Mouse (Mus musculus): Measurements from ENCODE around the gene Sidt2. TPM values are rescaled to one million over a fixed set of nuclear protein-coding genes. Genes with fewer than 3 reads are reported as not detected.

Sidt2 gene
- polyA plus RNA-seq, 1 experiment from 2014 or later, result 50.0 TPM

- ATAC-seq, result no peak
- WGBS, result 63% methylated on average over 13 of the region's 13 CpGs
- H3K27ac ChIP-seq (ENCODE audit: low read length), result no peak overlapping the region
Measured at GRCm38 (mm10) chr9:45953511-45954293, 1.4 kb downstream of the Sidt2 start.

GRCm38 (mm10) chr9:45952890-45953289 is 2.2 kb downstream of the Sidt2 start:
- no peak for ATAC-seq
- 82% methylated on average over 7 of the region's 7 CpGs for WGBS
- Histone ChIP-seq H3K4me2 (ENCODE audit: low read length) (no peak overlapping the region; the same call in 1 of the 2 replicates), H3K9me3 (replicated peaks; ENCODE audit: control insufficient read depth, low read length, poor library complexity, severe bottlenecking) (no peaks in the 10 kb centered on the region), H3K27me3 (ENCODE audit: control insufficient read depth, insufficient read depth, low read depth, low read length) (no peaks in the 10 kb centered on the region), H3K4me3 (ENCODE audit: low read depth, low read length) (no peak overlapping the region), H3K36me3 (ENCODE audit: control insufficient read depth, insufficient read depth, low read length) (peaks cover 25% of the 10 kb centered on the region), H3K27ac (ENCODE audit: low read length) (no peak overlapping the region), H3K4me1 (ENCODE audit: control insufficient read depth, insufficient read depth, low read length) (peaks cover 21% of the 10 kb centered on the region), H3K9ac (ENCODE audit: low read depth, low read length) (0 out of 2 replicates have a peak overlapping the region, but pooled peaks have one; percentile 20)

More at GRCm38 (mm10) chr9:45953511-45954293, 1.4 kb downstream of the Sidt2 start:
- Histone ChIP-seq H3K4me2 (ENCODE audit: low read length) (peak overlapping the region; percentile 97), H3K9me3 (replicated peaks; ENCODE audit: control insufficient read depth, low read length, poor library complexity, severe bottlenecking) (no peaks in the 10 kb centered on the region), H3K4me1 (ENCODE audit: control insufficient read depth, insufficient read depth, low read length) (peaks cover 21% of the 10 kb centered on the region), H3K27me3 (ENCODE audit: control insufficient read depth, insufficient read depth, low read depth, low read length) (no peaks in the 10 kb centered on the region), H3K4me3 (ENCODE audit: low read depth, low read length) (peak overlapping the region; percentile 90), H3K9ac (ENCODE audit: low read depth, low read length) (peak overlapping the region; percentile 93), H3K36me3 (ENCODE audit: control insufficient read depth, insufficient read depth, low read length) (peaks cover 20% of the 10 kb centered on the region; the same call in 1 of the 2 replicates)

- Histone ChIP-seq H3K4me2 (ENCODE audit: low read length) (no peak overlapping the region), H3K4me1 (ENCODE audit: control insufficient read depth, insufficient read depth, low read length) (peaks cover 21% of the 10 kb centered on the region), H3K36me3 (ENCODE audit: control insufficient read depth, insufficient read depth, low read length) (peaks cover 27% of the 10 kb centered on the region), H3K27me3 (ENCODE audit: control insufficient read depth, insufficient read depth, low read depth, low read length) (no peaks in the 10 kb centered on the region), H3K9me3 (replicated peaks; ENCODE audit: control insufficient read depth, low read length, poor library complexity, severe bottlenecking) (no peaks in the 10 kb centered on the region), H3K27ac (ENCODE audit: low read length) (no peak overlapping the region), H3K9ac (ENCODE audit: low read depth, low read length) (no peak overlapping the region), H3K4me3 (ENCODE audit: low read depth, low read length) (no peak overlapping the region)
- no peak for ATAC-seq
- WGBS, result 93% methylated on average over 4 of the region's 4 CpGs
Measured at GRCm38 (mm10) chr9:45952057-45952456, 3.0 kb downstream of the Sidt2 start.

- Histone ChIP-seq H3K4me2 (ENCODE audit: low read length) (no peak overlapping the region), H3K9ac (ENCODE audit: low read depth, low read length) (no peak overlapping the region), H3K36me3 (ENCODE audit: control insufficient read depth, insufficient read depth, low read length) (peaks cover 50% of the 10 kb centered on the region), H3K4me1 (ENCODE audit: control insufficient read depth, insufficient read depth, low read length) (no peaks in the 10 kb centered on the region), H3K9me3 (replicated peaks; ENCODE audit: control insufficient read depth, low read length, poor library complexity, severe bottlenecking) (no peaks in the 10 kb centered on the region), H3K27ac (ENCODE audit: low read length) (no peak overlapping the region), H3K4me3 (ENCODE audit: low read depth, low read length) (no peak overlapping the region), H3K27me3 (ENCODE audit: control insufficient read depth, insufficient read depth, low read depth, low read length) (no peaks in the 10 kb centered on the region)
- WGBS, result 94% methylated on average over 10 of the region's 10 CpGs
- no peak for ATAC-seq
Measured at GRCm38 (mm10) chr9:45946872-45947183, 8.2 kb downstream of the Sidt2 start.

GRCm38 (mm10) chr9:45946182-45946871 is 8.7 kb downstream of the Sidt2 start:
- 91% methylated on average over 16 of the region's 16 CpGs for WGBS
- H3K27me3 ChIP-seq (ENCODE audit: control insufficient read depth, insufficient read depth, low read depth, low read length), result no peaks in the 10 kb centered on the region

GRCm38 (mm10) chr9:45945721-45946120 is 9.3 kb downstream of the Sidt2 start:
- no peaks in the 10 kb centered on the region for H3K9me3 ChIP-seq (replicated peaks; ENCODE audit: control insufficient read depth, low read length, poor library complexity, severe bottlenecking)
- H3K27me3 ChIP-seq (ENCODE audit: control insufficient read depth, insufficient read depth, low read depth, low read length), result no peaks in the 10 kb centered on the region
- WGBS, result 90% methylated on average over 13 of the region's 13 CpGs
- no peak overlapping the region for H3K9ac ChIP-seq (ENCODE audit: low read depth, low read length)
- no peak for ATAC-seq
- no peak overlapping the region for H3K4me2 ChIP-seq (ENCODE audit: low read length)
- peaks cover 53% of the 10 kb centered on the region for H3K36me3 ChIP-seq (ENCODE audit: control insufficient read depth, insufficient read depth, low read length)
- no peaks in the 10 kb centered on the region for H3K4me1 ChIP-seq (ENCODE audit: control insufficient read depth, insufficient read depth, low read length)
- no peak overlapping the region for H3K4me3 ChIP-seq (ENCODE audit: low read depth, low read length)
- H3K27ac ChIP-seq (ENCODE audit: low read length), result no peak overlapping the region

More at GRCm38 (mm10) chr9:45946182-45946871, 8.7 kb downstream of the Sidt2 start:
- Histone ChIP-seq H3K4me1 (ENCODE audit: control insufficient read depth, insufficient read depth, low read length) (no peaks in the 10 kb centered on the region), H3K4me2 (ENCODE audit: low read length) (no peak overlapping the region), H3K36me3 (ENCODE audit: control insufficient read depth, insufficient read depth, low read length) (peaks cover 51% of the 10 kb centered on the region), H3K27ac (ENCODE audit: low read length) (no peak overlapping the region), H3K9me3 (replicated peaks; ENCODE audit: control insufficient read depth, low read length, poor library complexity, severe bottlenecking) (no peaks in the 10 kb centered on the region), H3K9ac (ENCODE audit: low read depth, low read length) (no peak overlapping the region), H3K4me3 (ENCODE audit: low read depth, low read length) (no peak overlapping the region)
- no peak for ATAC-seq

GRCm38 (mm10) chr9:45944506-45945400 is 10.3 kb downstream of the Sidt2 start:
- 90% methylated on average over 13 of the region's 13 CpGs for WGBS
- Histone ChIP-seq H3K9me3 (replicated peaks; ENCODE audit: control insufficient read depth, low read length, poor library complexity, severe bottlenecking) (no peaks in the 10 kb centered on the region), H3K4me2 (ENCODE audit: low read length) (no peak overlapping the region), H3K36me3 (ENCODE audit: control insufficient read depth, insufficient read depth, low read length) (peaks cover 45% of the 10 kb centered on the region), H3K27me3 (ENCODE audit: control insufficient read depth, insufficient read depth, low read depth, low read length) (no peaks in the 10 kb centered on the region), H3K4me3 (ENCODE audit: low read depth, low read length) (no peak overlapping the region), H3K9ac (ENCODE audit: low read depth, low read length) (no peak overlapping the region), H3K27ac (ENCODE audit: low read length) (no peak overlapping the region), H3K4me1 (ENCODE audit: control insufficient read depth, insufficient read depth, low read length) (no peaks in the 10 kb centered on the region)
- no peak for ATAC-seq

- Histone ChIP-seq H3K4me1 (ENCODE audit: control insufficient read depth, insufficient read depth, low read length) (no peaks in the 10 kb centered on the region), H3K27ac (ENCODE audit: low read length) (no peak overlapping the region), H3K27me3 (ENCODE audit: control insufficient read depth, insufficient read depth, low read depth, low read length) (no peaks in the 10 kb centered on the region), H3K4me3 (ENCODE audit: low read depth, low read length) (no peak overlapping the region), H3K9me3 (replicated peaks; ENCODE audit: control insufficient read depth, low read length, poor library complexity, severe bottlenecking) (no peaks in the 10 kb centered on the region), H3K4me2 (ENCODE audit: low read length) (no peak overlapping the region), H3K9ac (ENCODE audit: low read depth, low read length) (no peak overlapping the region), H3K36me3 (ENCODE audit: control insufficient read depth, insufficient read depth, low read length) (peaks cover 40% of the 10 kb centered on the region)
- ATAC-seq, result peak; percentile 36
- WGBS, result 87% methylated on average over 8 of the region's 8 CpGs
Measured at GRCm38 (mm10) chr9:45943628-45944505, 11.2 kb downstream of the Sidt2 start.
